Mouse (Mus musculus): ENCODE measurements around the gene Snupn.

DNA sequence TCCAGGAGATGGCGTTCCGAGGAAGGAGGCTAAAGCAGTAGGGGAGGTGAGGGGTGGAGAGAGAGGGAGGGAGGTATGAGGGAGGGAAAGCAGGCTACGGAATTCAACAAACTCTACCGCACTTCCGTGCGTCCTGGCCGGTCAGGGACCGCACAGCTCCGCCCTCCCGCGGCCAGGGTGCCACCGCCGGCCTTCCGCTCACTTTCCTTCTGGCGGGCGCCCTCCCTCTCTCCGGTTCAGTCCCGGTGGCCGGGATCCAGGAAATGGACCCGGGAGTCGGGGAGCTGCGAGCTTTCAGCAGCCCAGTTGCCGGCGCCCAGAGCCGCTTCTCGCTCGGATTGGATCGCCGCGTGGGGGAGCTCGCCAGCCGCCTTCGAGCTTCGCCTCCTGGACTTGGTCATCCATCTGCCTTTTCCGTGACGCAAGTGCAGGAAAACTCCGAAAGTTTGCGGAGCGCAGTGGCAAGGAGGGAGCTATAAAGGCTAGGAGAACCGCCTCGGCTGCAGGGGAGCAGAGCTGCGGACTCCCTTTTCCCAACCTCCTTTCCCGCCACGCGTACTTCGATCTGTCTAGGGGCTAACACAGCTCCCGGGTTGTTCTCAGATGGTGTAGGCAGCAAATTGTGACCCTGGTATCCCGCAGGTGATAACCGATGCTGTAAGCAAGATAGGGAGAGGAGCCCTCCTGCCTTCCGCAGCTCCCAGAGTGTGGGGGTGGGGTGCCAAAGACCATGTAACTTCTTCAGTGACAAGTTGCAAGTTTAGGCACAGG is 22.5 kb upstream of the Snupn start, which contains the start of gene Snx33:
- TF ChIP-seq MAX (IDR thresholded peaks at IDR 0.05): no peak
- peak; percentile 36 for TF ChIP-seq CTCF (IDR thresholded peaks at IDR 0.05; ENCODE audit: control insufficient read depth, insufficient read depth, insufficient read length)
- TF ChIP-seq CEBPB (IDR thresholded peaks at IDR 0.05; ENCODE audit: low read depth): peak; percentile 42
- TF ChIP-seq USF1 (IDR thresholded peaks at IDR 0.05; ENCODE audit: low read depth): no peak
- TF ChIP-seq MYOG (IDR thresholded peaks at IDR 0.05; ENCODE audit: control insufficient read depth, extremely low read depth, insufficient read length): no peak
- no peak for TF ChIP-seq MYOD1 (IDR thresholded peaks at IDR 0.05; ENCODE audit: control insufficient read depth, insufficient read length, low read depth)
- no peak for TF ChIP-seq FOSL1 (IDR thresholded peaks at IDR 0.05; ENCODE audit: insufficient read depth, low read length, poor library complexity, severe bottlenecking)
